Mouse (Mus musculus) Patski (cell line): Measurements from ENCODE around the gene Trim2. TPM values are rescaled to one million over a fixed set of nuclear protein-coding genes. Genes with fewer than 3 reads are reported as not detected.

Source experiments
- ATAC-seq: fragments of 100-300 bp; one replicate; pipeline ENCODE4 v1.8.0; 2021
- CTCF ChIA-PET: fragments of 350-600 bp; sonication (Branson Sonifier 250); formaldehyde crosslinking; loops from one replicate; lab custom pipeline; 2022; ENCODE audit warnings: inconsistent platforms; lab: Charles Lee
- POLR2A ChIA-PET: fragments of 350-600 bp; sonication (Branson Sonifier 250); formaldehyde crosslinking; loops from one replicate; lab custom pipeline; 2022; ENCODE audit warnings: antibody characterized with exemption, inconsistent platforms; lab: Charles Lee
- DNase-seq: peaks from one replicate; pipeline ENCODE4 v3.0.0-alpha.2; 2011; ENCODE audit warnings: low read depth, low spot score
- H3K27me3 ChIP-seq: fragments of 371-371 bp; one replicate; pipeline ENCODE4 v1.5.1; 2021
- CTCF ChIP-seq: fragments of 100-300 bp; IDR thresholded peaks from one replicate; pipeline ENCODE4 v1.5.1; 2021
- in situ Hi-C: fragments of 300-500 bp; cut with MboI; formaldehyde crosslinking; loops from 3 replicates; pipeline ENCODE4 v1.11.1; 2018; ENCODE audit warnings: low pct_unique_long_range_greater_than_20kb, mixed read lengths
- polyA plus RNA-seq: library from polyadenylated mRNA; unstranded; gene quantifications from one replicate; pipeline ENCODE4 v1.2.3, GENCODE M21; 2021

Trim2 gene
- polyA plus RNA-seq, 1 experiment from 2014 or later, result 30.7 TPM

DNA sequence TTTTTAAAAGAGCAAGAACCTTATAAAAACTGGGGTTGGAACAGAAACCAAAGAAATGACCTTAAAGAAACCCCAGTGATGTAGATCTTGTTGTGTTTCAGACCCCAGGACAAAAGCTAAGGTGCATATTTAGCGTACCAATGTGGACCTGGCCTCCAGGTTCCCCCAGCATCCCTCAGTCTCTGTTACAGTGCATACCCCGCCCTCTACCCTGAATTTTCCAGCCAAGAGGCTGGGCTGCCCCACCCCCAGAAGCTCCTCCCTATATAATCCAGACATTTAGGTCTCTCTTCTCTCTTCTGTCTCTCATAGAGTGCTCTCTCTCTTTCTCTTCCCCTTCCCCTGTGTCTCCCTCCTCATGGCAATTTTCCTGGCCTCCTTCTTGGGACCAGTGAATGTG lies 126.4 kb downstream of the Trim2 start:
- DNase-seq (no peak), ATAC-seq (no peak)
- no peaks in the 10 kb centered on the region for H3K27me3 ChIP-seq
- ChIA-PET POLR2A (no interaction called here), CTCF (interaction anchor here (1.3 to 8.7 kb wide), 4 partner anchors 10 to 132 kb away, joined by 3 to 78 read pairs (median 11); no protein-coding TSS in a partner anchor)
- TF ChIP-seq CTCF, result no peak
- in situ Hi-C loops, result no loop called here

GRCm38 (mm10) chr3:84177834-84178233 lies 128.8 kb downstream of the Trim2 start:
- POLR2A ChIA-PET, result interaction anchor here (1.3 kb wide), 1 partner anchor 81 kb away, joined by 3 read pairs; no protein-coding TSS in a partner anchor
- in situ Hi-C loops, result loop anchor here (5.0 to 10.0 kb wide), 2 partner anchors 77 to 124 kb away; no protein-coding TSS in a partner anchor
- CTCF ChIA-PET, result interaction anchor here (1.1 to 8.7 kb wide), 5 partner anchors 67 to 135 kb away, joined by 3 to 78 read pairs (median 5); partner anchors contain the start of gene Trim2
- no peak for ATAC-seq
- no peaks in the 10 kb centered on the region for H3K27me3 ChIP-seq
- DNase-seq, result no peak
- no peak for TF ChIP-seq CTCF

- DNase-seq (peak; percentile 60), ATAC-seq (peak; percentile 73)
- CTCF ChIA-PET, result interaction anchor here (0.7 to 8.7 kb wide), 11 partner anchors 9 to 260 kb away, joined by 3 to 78 read pairs (median 3); no protein-coding TSS in a partner anchor
- no peaks in the 10 kb centered on the region for H3K27me3 ChIP-seq
- POLR2A ChIA-PET, result interaction anchor here (0.8 to 2.3 kb wide), 4 partner anchors 84 to 137 kb away, joined by 4 to 10 read pairs (median 5); no protein-coding TSS in a partner anchor
- TF ChIP-seq CTCF, result peak; percentile 96
- in situ Hi-C loops, result loop anchor here (5.0 to 10.0 kb wide), 2 partner anchors 79 to 127 kb away; no protein-coding TSS in a partner anchor
Measured at GRCm38 (mm10) chr3:84175337-84176315, 131.1 kb downstream of the Trim2 start.

- DNase-seq, result no peak
- no peak for TF ChIP-seq CTCF
- no peaks in the 10 kb centered on the region for H3K27me3 ChIP-seq
- ChIA-PET POLR2A (interaction anchor here (1.0 to 2.3 kb wide), 4 partner anchors 11 to 141 kb away, joined by 3 to 5 read pairs (median 4); no protein-coding TSS in a partner anchor), CTCF (interaction anchor here (1.0 to 8.7 kb wide), 5 partner anchors 23 to 258 kb away, joined by 3 to 78 read pairs (median 4); no protein-coding TSS in a partner anchor)
- no peak for ATAC-seq
- in situ Hi-C loops, result loop anchor here (5.0 to 25.0 kb wide), 3 partner anchors 81 to 664 kb away; no protein-coding TSS in a partner anchor
Measured at GRCm38 (mm10) chr3:84173581-84174154, 133.0 kb downstream of the Trim2 start, which contains the start of gene Gm6525. Gene Gm6525, plus strand, starts transcription at chr3:84174104.

- ATAC-seq, result no peak
- POLR2A ChIA-PET, result interaction anchor here (1.1 kb wide), 1 partner anchor 142 kb away, joined by 5 read pairs; no protein-coding TSS in a partner anchor
- no peak for TF ChIP-seq CTCF
Measured at GRCm38 (mm10) chr3:84172406-84172805, 134.3 kb downstream of the Trim2 start.

GRCm38 (mm10) chr3:84169393-84170005 lies 137.2 kb downstream of the Trim2 start:
- peak; percentile 60 for TF ChIP-seq CTCF
- POLR2A ChIA-PET, result no interaction called here
- in situ Hi-C loops, result loop anchor here (5.0 to 25.0 kb wide), 3 partner anchors 85 to 668 kb away; no protein-coding TSS in a partner anchor

More at GRCm38 (mm10) chr3:84172406-84172805, 134.3 kb downstream of the Trim2 start:
- H3K27me3 ChIP-seq, result no peaks in the 10 kb centered on the region
- in situ Hi-C loops, result loop anchor here (5.0 to 25.0 kb wide), 3 partner anchors 82 to 665 kb away; no protein-coding TSS in a partner anchor
- CTCF ChIA-PET, result interaction anchor here (1.3 to 8.7 kb wide), 4 partner anchors 24 to 256 kb away, joined by 3 to 78 read pairs (median 6); no protein-coding TSS in a partner anchor
- DNase-seq, result no peak

GRCm38 (mm10) chr3:84168943-84169342 lies 137.7 kb downstream of the Trim2 start:
- no peaks in the 10 kb centered on the region for H3K27me3 ChIP-seq
- CTCF ChIA-PET, result interaction anchor here (0.7 to 3.4 kb wide), 5 partner anchors 11 to 373 kb away, joined by 3 to 19 read pairs (median 6); no protein-coding TSS in a partner anchor
- in situ Hi-C loops, result loop anchor here (25.0 kb wide), 1 partner anchor 668 kb away; no protein-coding TSS in a partner anchor
- TF ChIP-seq CTCF, result no peak
- DNase-seq (no peak), ATAC-seq (no peak)
- POLR2A ChIA-PET, result no interaction called here

More at GRCm38 (mm10) chr3:84169393-84170005, 137.2 kb downstream of the Trim2 start:
- H3K27me3 ChIP-seq, result no peaks in the 10 kb centered on the region
- no peak for DNase-seq
- CTCF ChIA-PET, result interaction anchor here (0.9 to 3.4 kb wide), 8 partner anchors 7 to 254 kb away, joined by 3 to 19 read pairs (median 5); no protein-coding TSS in a partner anchor
- ATAC-seq, result no peak

- in situ Hi-C loops, result loop anchor here (25.0 kb wide), 1 partner anchor 671 kb away; no protein-coding TSS in a partner anchor
- no peak for ATAC-seq
- POLR2A ChIA-PET, result no interaction called here
Measured at GRCm38 (mm10) chr3:84166073-84166472, 140.6 kb downstream of the Trim2 start.

GRCm38 (mm10) chr3:84165391-84165790 lies 141.3 kb downstream of the Trim2 start:
- POLR2A ChIA-PET, result no interaction called here
- H3K27me3 ChIP-seq, result no peaks in the 10 kb centered on the region
- CTCF ChIA-PET, result interaction anchor here (1.4 kb wide), 1 partner anchor 41 kb away, joined by 3 read pairs; no protein-coding TSS in a partner anchor
- no peak for TF ChIP-seq CTCF
- DNase-seq (no peak), ATAC-seq (no peak)
- in situ Hi-C loops, result loop anchor here (25.0 kb wide), 1 partner anchor 672 kb away; no protein-coding TSS in a partner anchor

More at GRCm38 (mm10) chr3:84166073-84166472, 140.6 kb downstream of the Trim2 start:
- DNase-seq, result no peak
- CTCF ChIA-PET, result interaction anchor here (1.1 to 1.2 kb wide), 2 partner anchors 148 to 251 kb away, joined by 3 read pairs; no protein-coding TSS in a partner anchor
- no peak for TF ChIP-seq CTCF
- no peaks in the 10 kb centered on the region for H3K27me3 ChIP-seq
